In genomic region chr12:76417433-76417854, GRCm38 (mm10) we compare ENCODE assay signal across 8 mouse cellular contexts. TPM values are rescaled to one million over a fixed set of nuclear protein-coding genes. Genes with fewer than 3 reads are reported as not detected.
A peak's percentile ranks its signal among the peaks of the same experiment; 100 is the strongest.
DNase-seq lines count a peak whose midpoint lies in the region; ATAC-seq lines count a peak whose summit lies in the region.

Gene Ppp1r36, plus strand, starts transcription at chr12:76417538.

- no peak within 1 kb of the TSS for H3K9ac ChIP-seq in hindbrain, embryonic 15.5 days
- peak within 1 kb of the TSS; percentile 27; the same call in 1 of the 2 replicates for H3K9ac ChIP-seq in liver, embryonic 12.5 days

- under 1% methylated on average over 37 of the region's 37 CpGs for WGBS in forebrain, embryonic 10.5 days
- WGBS in hindbrain, embryonic 15.5 days = under 1% methylated on average over 37 of the region's 37 CpGs
- WGBS in liver, embryonic 12.5 days (ENCODE audit: insufficient replicate concordance) = 5% methylated on average over 37 of the region's 37 CpGs

- H3K9me3 ChIP-seq in forebrain, embryonic 10.5 days = peaks cover 7% of the 10 kb centered on the region; the same call in 1 of the 2 replicates
- H3K9me3 ChIP-seq in hindbrain, embryonic 15.5 days = no peaks in the 10 kb centered on the region
- 0 out of 2 replicates have a peak, but pooled peaks cover 7% of the 10 kb centered on the region for H3K9me3 ChIP-seq in liver, embryonic 12.5 days (replicated peaks)

- ATAC-seq in hindbrain, embryonic 15.5 days (ENCODE audit: low FRiP score, low read depth) = no peak
- peak; percentile 70; the same call in 1 of the 2 replicates for ATAC-seq in liver, embryonic 12.5 days
- ATAC-seq in monocyte, adult 5-6 weeks (replicated peaks; ENCODE audit: insufficient number of reproducible peaks, low FRiP score, low TSS enrichment, poor library complexity, severe bottlenecking) = no peak

- H3K27me3 ChIP-seq in forebrain, embryonic 10.5 days (ENCODE audit: poor library complexity, severe bottlenecking) = peaks cover 36% of the 10 kb centered on the region
- peaks cover 23% of the 10 kb centered on the region for H3K27me3 ChIP-seq in hindbrain, embryonic 15.5 days
- peaks cover 34% of the 10 kb centered on the region for H3K27me3 ChIP-seq in liver, embryonic 12.5 days (replicated peaks)

- H3K4me3 ChIP-seq in forebrain, embryonic 10.5 days = peak within 1 kb of the TSS; percentile 57
- H3K4me3 ChIP-seq in hindbrain, embryonic 15.5 days = peak within 1 kb of the TSS; percentile 36
- H3K4me3 ChIP-seq in liver, embryonic 12.5 days = peak within 1 kb of the TSS; percentile 42

- H3K4me1 ChIP-seq in forebrain, embryonic 10.5 days = peaks cover 8% of the 10 kb centered on the region
- H3K4me1 ChIP-seq in hindbrain, embryonic 15.5 days (replicated peaks) = peaks cover 8% of the 10 kb centered on the region
- H3K4me1 ChIP-seq in liver, embryonic 12.5 days = peaks cover 16% of the 10 kb centered on the region

- H3K27ac ChIP-seq in forebrain, embryonic 10.5 days = peak within 1 kb of the TSS; percentile 56
- no peak within 1 kb of the TSS for H3K27ac ChIP-seq in hindbrain, embryonic 15.5 days (replicated peaks)
- H3K27ac ChIP-seq in liver, embryonic 12.5 days = no peak within 1 kb of the TSS

- peak; percentile 38 for DNase-seq in adrenal gland, postnatal 10 days
- no peak for DNase-seq in adrenal gland, adult 8-10 months
- DNase-seq in forebrain, embryonic 10.5 days (ENCODE audit: extremely low spot score, low spot score) = peak; percentile 48
- DNase-seq in neural tube, embryonic 10.5 days (ENCODE audit: extremely low spot score, low spot score) = peak; percentile 56
- no peak for DNase-seq in spleen, postnatal 10 days (ENCODE audit: low spot score in 2 of 2)

- no peaks in the 10 kb centered on the region for H3K36me3 ChIP-seq in forebrain, embryonic 10.5 days (replicated peaks)
- no peaks in the 10 kb centered on the region for H3K36me3 ChIP-seq in hindbrain, embryonic 15.5 days
- no peaks in the 10 kb centered on the region for H3K36me3 ChIP-seq in liver, embryonic 12.5 days

- peak within 1 kb of the TSS; percentile 70 for H3K4me2 ChIP-seq in hindbrain, embryonic 15.5 days
- H3K4me2 ChIP-seq in liver, embryonic 12.5 days = peak within 1 kb of the TSS; percentile 70

RNA-seq across cellular contexts. Expression of gene Ppp1r36, which starts in this region (rescaled TPM):
- under 1 TPM in 1 of 2 experiments, not detected in 1; 0.45 TPM for total RNA-seq in adrenal gland, postnatal 10 days (2021)
- under 1 TPM; 0.15 to 0.24 (median 0.23) TPM for total RNA-seq in adrenal gland, adult 8-10 months (2022)
- polyA plus RNA-seq in forebrain, embryonic 10.5 days (2016; fragmentation: Nextera tagmentation; extraction: Ambion mirVana) = 0.30 and 0.47 TPM in 2 replicates
- 1.6 TPM in 2 replicates for polyA plus RNA-seq in hindbrain, embryonic 15.5 days (2015; fragmentation: Nextera tagmentation; extraction: Ambion mirVana)
- polyA plus RNA-seq in liver, embryonic 12.5 days (2016; fragmentation: Nextera tagmentation; extraction: Ambion mirVana) = 0.18 and 0.29 TPM in 2 replicates
- 1.9 TPM in 1 of 3 replicates, not detected in the others for total RNA-seq in monocyte, adult 5-6 weeks (2017)

Comparison
In these comparisons a context has a peak if more than half of its experiments do, and no peak if none do; other contexts are left out.
1. Peak in DNase-seq in adrenal gland, postnatal 10 days; RNA of the gene not detected or under 1 TPM.
2. Peak in DNase-seq, H3K4me3 ChIP-seq and H3K27ac ChIP-seq in forebrain, embryonic 10.5 days; RNA of the gene not detected or under 1 TPM.
3. Peak in ATAC-seq, H3K4me3 ChIP-seq, H3K9ac ChIP-seq and H3K4me2 ChIP-seq in liver, embryonic 12.5 days; RNA of the gene not detected or under 1 TPM.